Mouse (Mus musculus) gastrocnemius, postnatal 14 days (tissue): Measurements from ENCODE around the gene Sec22c. TPM values are rescaled to one million over a fixed set of nuclear protein-coding genes. Genes with fewer than 3 reads are reported as not detected.

Experiments
- total RNA-seq, 2 experiments: library from RNA; stranded (reverse); gene quantifications; 2 replicates each; pipeline ENCODE4 v1.2.3; 2021

The Sec22c gene
- total RNA-seq, 2 experiments from 2014 or later = 3.1 to 6.1 TPM

Other genes with a start within 250 kb of the Sec22c start
- gene Cck, start 209.8 kb downstream of the Sec22c start, total RNA-seq = 1 to 10 TPM in 1 of 2 experiments, under 1 TPM in 1; 0.93 to 3.1 TPM
- gene Lyzl4, start 63.4 kb downstream of the Sec22c start, total RNA-seq = under 1 TPM in 1 of 2 experiments, not detected in 1; 0.45 TPM
- gene Vipr1, start 62.8 kb downstream of the Sec22c start, total RNA-seq = 1 to 10 TPM; 1.1 to 1.2 TPM
- gene Ss18l2, start 4.8 kb upstream of the Sec22c start, total RNA-seq = 10 to 100 TPM; 89.3 to 93.6 TPM
- 10 to 100 TPM; 24.2 to 29.9 TPM for gene Nktr, start 13.7 kb upstream of the Sec22c start, total RNA-seq
- gene Zfp651, start 53.8 kb upstream of the Sec22c start, total RNA-seq = 10 to 100 TPM; 51.5 to 56.1 TPM
- gene Klhl40, start 72.1 kb upstream of the Sec22c start, total RNA-seq = 100 to 1,000 TPM; 116 to 158 TPM
- 100 to 1,000 TPM; 276 to 284 TPM for gene Hhatl, start 87.0 kb upstream of the Sec22c start, total RNA-seq
- gene Ccdc13, start 134.0 kb upstream of the Sec22c start, total RNA-seq = under 1 TPM; 0.22 to 0.35 TPM
- gene Higd1a, start 152.9 kb upstream of the Sec22c start, total RNA-seq = 100 to 1,000 TPM in 1 of 2 experiments, 10 to 100 TPM in 1; 97.2 to 109 TPM
- 1 to 10 TPM; 2.2 to 2.8 TPM for gene Ackr2, start 192.9 kb upstream of the Sec22c start, total RNA-seq
- gene Cyp8b1, start 210.8 kb upstream of the Sec22c start, total RNA-seq = not detected
- gene Fam198a, start 245.5 kb upstream of the Sec22c start, total RNA-seq = 1 to 10 TPM; 3.1 to 4.3 TPM